ENCODE assay signal across 11 mouse cellular contexts in the genomic region with DNA sequence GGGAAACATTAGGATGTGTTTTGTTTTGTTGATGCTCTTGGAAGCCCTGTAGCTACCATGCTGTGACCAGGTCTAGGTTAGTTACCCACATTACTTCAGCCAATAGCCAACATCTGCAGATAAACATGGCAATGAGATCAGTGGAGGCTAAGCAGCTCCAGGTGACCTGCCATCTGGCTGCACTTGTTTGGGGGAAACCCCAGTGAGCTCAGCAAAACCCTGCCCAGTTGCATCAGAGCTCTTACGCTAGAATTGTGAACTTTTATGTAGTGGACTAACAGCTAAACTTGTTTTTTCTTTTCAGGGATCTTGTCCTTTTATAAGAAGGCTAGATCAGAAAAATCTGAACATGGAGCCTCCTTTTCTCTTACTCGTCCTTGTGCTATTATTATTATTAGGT.
"Had no signal": no experiment of that assay in that cellular context is flagged by ENCODE, and none has a peak within 500 bp of the region (broad histone marks: within the 10 kb centered on the region; RNA-seq: fewer than 3 reads in every experiment).

No protein-coding gene starts in this region.

- H3K27me3 ChIP-seq: kidney, embryonic 15.5 days; stomach, embryonic 15.5 days had no signal

- H3K27ac ChIP-seq: kidney, embryonic 15.5 days; liver, embryonic 14.5 days; midbrain, embryonic 13.5 days; stomach, embryonic 15.5 days had no signal

- H3K4me2 ChIP-seq: kidney, embryonic 15.5 days; midbrain, embryonic 13.5 days; stomach, embryonic 15.5 days had no signal

- H3K4me1 ChIP-seq: stomach, embryonic 15.5 days had no signal

- H3K4me3 ChIP-seq: kidney, embryonic 15.5 days; midbrain, embryonic 13.5 days; stomach, embryonic 15.5 days had no signal

- H3K9ac ChIP-seq: kidney, embryonic 15.5 days; liver, embryonic 14.5 days; midbrain, embryonic 13.5 days; stomach, embryonic 15.5 days had no signal

- H3K36me3 ChIP-seq: kidney, embryonic 15.5 days; midbrain, embryonic 13.5 days; stomach, embryonic 15.5 days had no signal

- H3K9me3 ChIP-seq: kidney, embryonic 15.5 days; midbrain, embryonic 13.5 days; stomach, embryonic 15.5 days had no signal

- DNase-seq: kidney, adult 2 months; kidney, postnatal 14 days; layer of hippocampus, adult 9-11 months; layer of hippocampus, postnatal 36 days; lung, adult 18-20 months; right cerebral cortex, postnatal 14 days; thymus, postnatal 36 days had no signal
